Mouse (Mus musculus): ENCODE measurements around the gene Abi1. TPM values are rescaled to one million over a fixed set of nuclear protein-coding genes. Genes with fewer than 3 reads are reported as not detected.

The Abi1 gene
- total RNA-seq, 2 experiments from 2014 or later = 143 to 145 TPM

Other genes with a start within 250 kb of the Abi1 start
- gene Pdss1, start 144.7 kb downstream of the Abi1 start, total RNA-seq (2021) = 10 to 100 TPM in 1 of 2 experiments, 1 to 10 TPM in 1; 10.0 to 19.8 TPM
- gene Acbd5, start 27.9 kb upstream of the Abi1 start, total RNA-seq (2021) = 10 to 100 TPM; 72.6 to 78.9 TPM
- 1 to 10 TPM; 1.1 TPM for gene Mastl, start 115.8 kb upstream of the Abi1 start, total RNA-seq (2021)
- 10 to 100 TPM; 74.2 to 97.1 TPM for gene Yme1l1, start 116.1 kb upstream of the Abi1 start, total RNA-seq (2021)
- gene 4931423N10Rik, start 167.2 kb upstream of the Abi1 start, total RNA-seq (2021) = under 1 TPM; 0.27 to 0.39 TPM